Mouse (Mus musculus): ENCODE data around the gene Hnrnpc. TPM values are rescaled to one million over a fixed set of nuclear protein-coding genes. Genes with fewer than 3 reads are reported as not detected.

Gene Hnrnpc
- polyA plus RNA-seq (2014; fragmentation: Illumina TruSeq; extraction: RNeasy Lipid Tissue Mini Kit (QIAGEN cat#74804); ENCODE audit: low read depth, low replicate concordance): 368 TPM

DNA sequence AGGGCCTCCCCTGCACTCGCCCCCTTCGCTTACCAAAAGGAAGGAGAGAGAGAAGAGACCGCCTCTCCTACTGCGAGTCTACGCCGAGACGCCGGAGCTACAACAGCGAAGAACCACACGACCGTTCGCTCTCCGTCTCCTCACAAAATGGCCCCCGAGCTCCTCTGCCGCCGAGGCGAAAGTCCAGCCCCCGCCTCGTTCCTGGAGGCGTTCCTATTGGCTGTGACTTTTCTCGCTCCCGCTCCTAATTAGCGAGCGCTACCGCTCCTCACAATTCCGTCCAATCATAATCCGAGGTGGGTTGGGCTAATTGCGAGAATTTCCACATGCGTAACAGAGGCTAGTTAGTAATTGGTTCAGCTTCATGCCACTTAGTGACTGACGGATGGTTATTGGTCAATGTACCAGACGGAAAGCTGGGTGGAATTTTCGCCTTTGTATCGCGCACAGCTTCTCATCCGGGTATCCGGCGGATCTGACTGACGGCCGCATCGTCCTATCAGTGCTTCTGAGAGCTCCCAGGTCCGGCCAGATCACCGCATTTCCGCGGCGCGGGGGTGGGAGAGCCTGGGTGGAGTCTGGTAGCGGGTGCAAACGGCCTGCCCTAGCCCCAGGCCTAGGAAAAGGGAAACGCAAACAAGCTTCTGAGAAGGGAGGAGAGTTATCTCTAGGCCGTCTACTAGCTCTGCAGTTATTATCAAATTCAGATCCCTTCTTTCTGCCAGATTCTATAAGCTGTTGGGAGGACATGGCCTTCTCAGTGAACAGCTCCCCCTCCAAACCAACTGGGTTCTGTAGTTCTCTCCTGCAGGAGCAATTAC is at the start of gene Hnrnpc:
Gene Hnrnpc, minus strand, starts transcription at position 173 of the 821 bp plus-strand sequence.

GRCm38 (mm10) chr14:52110346-52110745 is 6.5 kb upstream of the Hnrnpc start, which contains the start of gene Rpgrip1:
Gene Rpgrip1, plus strand, starts transcription at chr14:52110704.

GRCm38 (mm10) chr14:52042359-52042758 is 61.5 kb downstream of the Hnrnpc start, which contains the start of gene Olfr221:
Gene Olfr221, minus strand, starts transcription at chr14:52042459.

Other genes starting within 250 kb of the Hnrnpc start
- gene Mettl17, start 219.2 kb downstream of the Hnrnpc start, polyA plus RNA-seq (2014; fragmentation: Illumina TruSeq; extraction: RNeasy Lipid Tissue Mini Kit (QIAGEN cat#74804); ENCODE audit: low read depth, low replicate concordance): 11.0 TPM
- 1.6 TPM for gene Slc39a2, start 211.1 kb downstream of the Hnrnpc start, polyA plus RNA-seq (2014; fragmentation: Illumina TruSeq; extraction: RNeasy Lipid Tissue Mini Kit (QIAGEN cat#74804); ENCODE audit: low read depth, low replicate concordance)
- 246 TPM for gene Ndrg2, start 189.9 kb downstream of the Hnrnpc start, polyA plus RNA-seq (2014; fragmentation: Illumina TruSeq; extraction: RNeasy Lipid Tissue Mini Kit (QIAGEN cat#74804); ENCODE audit: low read depth, low replicate concordance)
- not detected for gene Tppp2, start 185.6 kb downstream of the Hnrnpc start, polyA plus RNA-seq (2014; fragmentation: Illumina TruSeq; extraction: RNeasy Lipid Tissue Mini Kit (QIAGEN cat#74804); ENCODE audit: low read depth, low replicate concordance)
- not detected for gene Rnase13, start 181.3 kb downstream of the Hnrnpc start, polyA plus RNA-seq (2014; fragmentation: Illumina TruSeq; extraction: RNeasy Lipid Tissue Mini Kit (QIAGEN cat#74804); ENCODE audit: low read depth, low replicate concordance)
- 6.1 TPM for gene Arhgef40, start 119.3 kb downstream of the Hnrnpc start, polyA plus RNA-seq (2014; fragmentation: Illumina TruSeq; extraction: RNeasy Lipid Tissue Mini Kit (QIAGEN cat#74804); ENCODE audit: low read depth, low replicate concordance)
- gene Tmem253, start 88.4 kb downstream of the Hnrnpc start, polyA plus RNA-seq (2014; fragmentation: Illumina TruSeq; extraction: RNeasy Lipid Tissue Mini Kit (QIAGEN cat#74804); ENCODE audit: low read depth, low replicate concordance): 3.0 TPM
- gene Zfp219, start 83.3 kb downstream of the Hnrnpc start, polyA plus RNA-seq (2014; fragmentation: Illumina TruSeq; extraction: RNeasy Lipid Tissue Mini Kit (QIAGEN cat#74804); ENCODE audit: low read depth, low replicate concordance): 1.7 TPM
- not detected for gene Olfr221, start 61.6 kb downstream of the Hnrnpc start, polyA plus RNA-seq (2014; fragmentation: Illumina TruSeq; extraction: RNeasy Lipid Tissue Mini Kit (QIAGEN cat#74804); ENCODE audit: low read depth, low replicate concordance)
- 5.5 TPM for gene Rpgrip1, start 6.7 kb upstream of the Hnrnpc start, polyA plus RNA-seq (2014; fragmentation: Illumina TruSeq; extraction: RNeasy Lipid Tissue Mini Kit (QIAGEN cat#74804); ENCODE audit: low read depth, low replicate concordance)
- 63.7 TPM for gene Supt16, start 93.4 kb upstream of the Hnrnpc start, polyA plus RNA-seq (2014; fragmentation: Illumina TruSeq; extraction: RNeasy Lipid Tissue Mini Kit (QIAGEN cat#74804); ENCODE audit: low read depth, low replicate concordance)
- gene Chd8, start 153.8 kb upstream of the Hnrnpc start, polyA plus RNA-seq (2014; fragmentation: Illumina TruSeq; extraction: RNeasy Lipid Tissue Mini Kit (QIAGEN cat#74804); ENCODE audit: low read depth, low replicate concordance): 73.2 TPM
- gene Tox4, start 175.1 kb upstream of the Hnrnpc start, polyA plus RNA-seq (2014; fragmentation: Illumina TruSeq; extraction: RNeasy Lipid Tissue Mini Kit (QIAGEN cat#74804); ENCODE audit: low read depth, low replicate concordance): 40.6 TPM
- 14.8 TPM for gene Rab2b, start 175.5 kb upstream of the Hnrnpc start, polyA plus RNA-seq (2014; fragmentation: Illumina TruSeq; extraction: RNeasy Lipid Tissue Mini Kit (QIAGEN cat#74804); ENCODE audit: low read depth, low replicate concordance)
- gene Mettl3, start 201.1 kb upstream of the Hnrnpc start, polyA plus RNA-seq (2014; fragmentation: Illumina TruSeq; extraction: RNeasy Lipid Tissue Mini Kit (QIAGEN cat#74804); ENCODE audit: low read depth, low replicate concordance): 53.9 TPM
- 1.3 TPM for gene Sall2, start 224.7 kb upstream of the Hnrnpc start, polyA plus RNA-seq (2014; fragmentation: Illumina TruSeq; extraction: RNeasy Lipid Tissue Mini Kit (QIAGEN cat#74804); ENCODE audit: low read depth, low replicate concordance)

Data from sigmoid colon, adult 10 weeks (tissue).